Mouse (Mus musculus): ENCODE data around the gene BC037034. TPM values are rescaled to one million over a fixed set of nuclear protein-coding genes. Genes with fewer than 3 reads are reported as not detected.
A peak's percentile ranks its signal among the peaks of the same experiment; 100 is the strongest.

BC037034 gene
- total RNA-seq (2014; rRNA removed) = 73.1 and 79.2 TPM in 2 replicates
- polyA plus RNA-seq (2015; fragmentation: Nextera tagmentation; extraction: Ambion mirVana) = 15.4 and 17.3 TPM in 2 replicates

DNA sequence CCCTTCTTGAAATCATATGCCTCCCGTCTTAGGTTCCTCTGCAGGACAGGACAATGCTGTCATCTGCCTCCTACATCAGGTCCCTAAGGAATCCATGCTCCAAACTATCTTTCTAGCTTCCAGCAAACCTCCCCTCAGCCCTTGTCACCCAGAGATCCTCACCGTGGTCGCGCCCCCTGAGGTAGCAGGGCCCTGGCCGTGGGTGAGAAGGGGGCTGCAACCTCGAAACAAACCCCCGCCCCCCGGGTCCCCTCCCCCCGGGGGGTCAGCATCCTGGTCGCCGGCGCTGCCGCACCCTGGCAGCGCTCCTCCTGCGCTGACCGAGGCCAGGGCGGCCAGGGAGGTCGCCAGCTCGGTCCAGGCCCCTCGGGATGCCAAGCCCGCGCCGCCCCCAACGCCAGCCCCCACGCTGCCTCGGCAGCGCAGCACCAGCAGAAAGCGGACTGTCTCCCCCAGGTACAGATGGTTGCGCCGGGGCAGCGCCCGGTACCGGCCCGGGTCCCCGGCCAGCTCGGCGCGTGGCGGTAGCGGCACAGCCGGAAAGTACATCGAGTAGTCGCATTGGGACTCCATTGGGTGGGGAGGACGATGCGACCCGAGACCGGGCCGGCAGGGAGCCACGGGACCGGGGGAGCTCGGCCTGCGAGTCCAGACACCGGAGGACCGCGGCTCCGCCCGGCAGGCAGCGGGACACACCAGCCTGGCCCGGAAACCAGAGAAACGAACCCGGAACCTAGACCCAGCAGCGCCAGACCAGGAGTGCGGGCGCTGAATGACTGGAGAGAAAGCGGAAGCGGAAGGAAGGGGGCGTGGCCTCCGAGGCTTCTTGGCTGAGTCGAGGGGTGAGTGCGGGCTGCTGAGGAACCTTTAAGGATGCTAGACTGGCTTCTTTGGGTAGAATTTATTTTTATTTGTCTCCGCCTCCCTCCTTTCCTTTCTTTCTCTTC lies at the start of gene BC037034:
BC037034 (minus strand) TSS at position 774 of the 947 bp plus-strand sequence.
- Histone ChIP-seq H3K4me1 (ENCODE audit: insufficient read depth, low read length) (peaks cover 4% of the 10 kb centered on the region; the same call in 1 of the 2 replicates), H3K4me2 (ENCODE audit: low read depth, low read length, poor library complexity, severe bottlenecking) (peak within 1 kb of the TSS; percentile 63), H3K36me3 (ENCODE audit: insufficient read depth, low read length) (peaks cover 28% of the 10 kb centered on the region), H3K27ac (ENCODE audit: low read depth, low read length) (peak within 1 kb of the TSS; percentile 79), H3K9me3 (ENCODE audit: low read length) (no peaks in the 10 kb centered on the region), H3K27me3 (ENCODE audit: insufficient read depth, low read length) (no peaks in the 10 kb centered on the region), H3K4me3 (ENCODE audit: low read depth, low read length) (peak within 1 kb of the TSS; percentile 94), H3K9ac (replicated peaks; ENCODE audit: low read length, poor library complexity, severe bottlenecking) (peak within 1 kb of the TSS; percentile 95)
- DNase-seq (ENCODE audit: low spot score) (peak; percentile 95), ATAC-seq (ENCODE audit: low FRiP score) (peak; percentile 90)
- TF ChIP-seq CTCF (IDR thresholded peaks at IDR 0.05) = peak; percentile 33; the same call in 1 of the 2 replicates
- under 1% methylated on average over 59 of the region's 71 CpGs for WGBS

DNA sequence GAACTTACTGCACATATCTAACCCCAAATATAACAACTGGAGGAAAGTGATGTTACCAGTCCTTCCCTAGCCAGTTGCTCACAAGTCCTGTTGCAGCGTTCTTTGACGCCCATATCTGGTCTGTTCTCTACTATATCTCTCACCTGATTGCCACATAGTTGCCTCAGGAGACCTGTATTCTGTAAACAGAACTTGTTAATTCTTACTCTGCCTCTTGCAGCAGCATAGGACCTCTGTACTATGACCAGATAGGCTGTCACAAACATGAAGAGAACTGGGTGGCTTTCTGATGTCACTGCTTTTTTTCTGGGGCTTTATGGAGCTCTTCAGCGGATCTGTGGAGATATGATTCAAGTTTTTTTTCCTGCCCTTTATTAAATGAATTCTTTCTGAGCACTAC lies 49.0 kb upstream of the BC037034 start:
- no peaks in the 10 kb centered on the region for H3K9me3 ChIP-seq (ENCODE audit: low read length)
- H3K27ac ChIP-seq (ENCODE audit: low read depth, low read length) = no peak overlapping the region
- H3K36me3 ChIP-seq (ENCODE audit: insufficient read depth, low read length) = peaks cover 4% of the 10 kb centered on the region; the same call in 1 of the 2 replicates
- ATAC-seq (ENCODE audit: low FRiP score) (no peak), DNase-seq (ENCODE audit: low spot score) (no peak)
- H3K4me2 ChIP-seq (ENCODE audit: low read depth, low read length, poor library complexity, severe bottlenecking) = no peak overlapping the region
- H3K4me1 ChIP-seq (ENCODE audit: insufficient read depth, low read length) = no peaks in the 10 kb centered on the region
- TF ChIP-seq CTCF (IDR thresholded peaks at IDR 0.05) = no peak
- no peak overlapping the region for H3K4me3 ChIP-seq (ENCODE audit: low read depth, low read length)
- no peak overlapping the region for H3K9ac ChIP-seq (replicated peaks; ENCODE audit: low read length, poor library complexity, severe bottlenecking)
- no peaks in the 10 kb centered on the region for H3K27me3 ChIP-seq (ENCODE audit: insufficient read depth, low read length)
- WGBS = 81% methylated on average over 3 of the region's 3 CpGs

DNA sequence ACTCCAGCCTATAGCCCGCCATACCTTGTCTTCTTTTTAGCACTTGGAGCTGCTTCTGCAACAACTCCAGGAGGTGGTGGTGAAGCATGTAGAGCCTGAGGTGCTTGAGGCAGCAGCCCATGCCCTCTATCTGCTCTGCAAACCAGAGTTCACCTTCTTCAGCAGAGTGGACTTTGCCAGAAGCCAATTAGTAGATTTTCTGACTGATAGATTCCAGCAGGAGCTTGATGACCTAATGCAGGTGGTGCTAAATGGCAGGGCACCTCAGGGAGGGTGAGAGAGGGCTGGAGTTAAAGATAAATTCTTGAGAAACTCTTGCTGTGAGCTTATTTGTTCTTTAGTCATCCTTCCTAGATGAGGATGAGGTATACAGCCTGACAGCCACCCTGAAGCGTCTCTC lies 35.8 kb upstream of the BC037034 start:
- 94% methylated on average over 2 of the region's 2 CpGs for WGBS
- Histone ChIP-seq H3K4me3 (ENCODE audit: low read depth, low read length) (no peak overlapping the region), H3K9me3 (ENCODE audit: low read length) (no peaks in the 10 kb centered on the region), H3K4me2 (ENCODE audit: low read depth, low read length, poor library complexity, severe bottlenecking) (no peak overlapping the region), H3K27me3 (ENCODE audit: insufficient read depth, low read length) (no peaks in the 10 kb centered on the region), H3K27ac (ENCODE audit: low read depth, low read length) (no peak overlapping the region), H3K36me3 (ENCODE audit: insufficient read depth, low read length) (peaks cover 17% of the 10 kb centered on the region), H3K4me1 (ENCODE audit: insufficient read depth, low read length) (no peaks in the 10 kb centered on the region), H3K9ac (replicated peaks; ENCODE audit: low read length, poor library complexity, severe bottlenecking) (no peak overlapping the region)
- no peak for TF ChIP-seq CTCF (IDR thresholded peaks at IDR 0.05)
- ATAC-seq (ENCODE audit: low FRiP score) (no peak), DNase-seq (ENCODE audit: low spot score) (no peak)

DNA sequence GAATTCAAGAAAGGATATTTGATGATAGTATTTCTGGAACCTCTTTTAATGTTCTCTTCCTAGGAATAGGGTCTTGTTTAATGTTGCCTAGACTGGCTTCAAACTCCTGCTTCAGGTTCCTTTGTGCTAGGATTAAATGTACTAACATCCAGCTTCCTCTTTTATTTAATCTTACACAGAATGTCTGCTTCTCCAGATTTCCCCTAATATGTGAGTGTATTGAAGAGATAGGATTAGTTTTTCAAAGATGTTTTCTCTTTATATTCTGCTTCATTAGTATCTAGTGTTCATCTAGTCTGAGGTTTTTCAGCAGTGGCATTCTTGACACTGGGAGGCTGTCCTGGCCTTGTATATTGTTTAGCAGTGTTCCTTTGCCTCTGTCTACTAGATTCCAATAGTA lies 30.3 kb upstream of the BC037034 start:
- Histone ChIP-seq H3K36me3 (ENCODE audit: insufficient read depth, low read length) (peaks cover 13% of the 10 kb centered on the region), H3K4me1 (ENCODE audit: insufficient read depth, low read length) (no peaks in the 10 kb centered on the region), H3K9ac (replicated peaks; ENCODE audit: low read length, poor library complexity, severe bottlenecking) (no peak overlapping the region), H3K27ac (ENCODE audit: low read depth, low read length) (no peak overlapping the region), H3K27me3 (ENCODE audit: insufficient read depth, low read length) (no peaks in the 10 kb centered on the region), H3K4me3 (ENCODE audit: low read depth, low read length) (no peak overlapping the region), H3K4me2 (ENCODE audit: low read depth, low read length, poor library complexity, severe bottlenecking) (no peak overlapping the region), H3K9me3 (ENCODE audit: low read length) (no peaks in the 10 kb centered on the region)
- no peak for DNase-seq (ENCODE audit: low spot score)
- TF ChIP-seq CTCF (IDR thresholded peaks at IDR 0.05) = no peak
- no peak for ATAC-seq (ENCODE audit: low FRiP score)

DNA sequence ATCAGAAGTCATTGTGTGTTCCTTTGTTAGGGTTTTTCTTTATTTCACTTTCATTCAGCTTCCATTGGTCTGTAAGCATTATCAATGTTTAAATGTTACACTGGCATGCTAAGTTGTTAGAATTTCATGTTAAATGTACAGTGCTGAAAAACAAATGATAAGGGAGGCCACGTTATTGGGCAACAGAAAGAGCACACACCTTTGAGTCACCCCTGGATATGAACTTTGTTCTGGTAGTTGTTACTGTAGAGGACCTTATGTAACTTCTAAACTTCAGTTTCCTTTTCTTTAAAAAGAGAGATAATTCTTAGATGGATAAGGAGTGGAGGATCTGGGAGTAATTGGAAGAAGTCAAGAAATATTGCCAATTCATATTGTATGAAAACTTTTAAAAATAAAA lies 27.8 kb upstream of the BC037034 start:
- H3K4me3 ChIP-seq (ENCODE audit: low read depth, low read length) = no peak overlapping the region
- no peaks in the 10 kb centered on the region for H3K9me3 ChIP-seq (ENCODE audit: low read length)
- H3K27me3 ChIP-seq (ENCODE audit: insufficient read depth, low read length) = no peaks in the 10 kb centered on the region
- H3K4me1 ChIP-seq (ENCODE audit: insufficient read depth, low read length) = no peaks in the 10 kb centered on the region
- TF ChIP-seq CTCF (IDR thresholded peaks at IDR 0.05) = no peak
- DNase-seq (ENCODE audit: low spot score) = no peak
- H3K4me2 ChIP-seq (ENCODE audit: low read depth, low read length, poor library complexity, severe bottlenecking) = no peak overlapping the region
- no peak overlapping the region for H3K27ac ChIP-seq (ENCODE audit: low read depth, low read length)
- H3K9ac ChIP-seq (replicated peaks; ENCODE audit: low read length, poor library complexity, severe bottlenecking) = no peak overlapping the region
- no peak for ATAC-seq (ENCODE audit: low FRiP score)
- H3K36me3 ChIP-seq (ENCODE audit: insufficient read depth, low read length) = peaks cover 7% of the 10 kb centered on the region
- 81% methylated on average over 1 of the region's 1 CpGs for WGBS

DNA sequence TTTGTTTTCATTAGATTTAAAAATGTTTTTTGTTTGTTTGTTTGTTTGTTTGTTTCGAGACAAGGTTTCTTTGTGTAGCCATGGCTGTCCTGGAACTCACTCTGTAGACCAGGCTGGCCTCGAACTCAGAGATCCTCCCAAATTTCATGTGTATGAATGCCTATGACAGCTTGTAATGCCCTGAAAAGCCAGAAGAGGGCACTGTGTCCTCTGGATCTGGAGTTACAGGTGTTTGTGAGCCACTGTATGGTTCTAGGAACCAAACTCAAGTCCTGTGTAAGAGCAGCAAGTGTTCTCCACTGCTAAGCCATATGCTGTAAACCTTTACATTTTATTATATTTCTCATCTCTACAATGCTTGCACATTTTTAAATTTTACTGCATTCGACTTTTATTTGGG lies 24.0 kb upstream of the BC037034 start:
- peak; percentile 38; the same call in 1 of the 2 replicates for TF ChIP-seq CTCF (IDR thresholded peaks at IDR 0.05)
- WGBS = 74% methylated on average over 3 of the region's 3 CpGs
- no peak overlapping the region for H3K9ac ChIP-seq (replicated peaks; ENCODE audit: low read length, poor library complexity, severe bottlenecking)
- no peak overlapping the region for H3K27ac ChIP-seq (ENCODE audit: low read depth, low read length)
- H3K4me3 ChIP-seq (ENCODE audit: low read depth, low read length) = no peak overlapping the region
- no peak overlapping the region for H3K4me2 ChIP-seq (ENCODE audit: low read depth, low read length, poor library complexity, severe bottlenecking)
- peaks cover 7% of the 10 kb centered on the region for H3K36me3 ChIP-seq (ENCODE audit: insufficient read depth, low read length)
- no peaks in the 10 kb centered on the region for H3K27me3 ChIP-seq (ENCODE audit: insufficient read depth, low read length)
- no peak for ATAC-seq (ENCODE audit: low FRiP score)
- H3K9me3 ChIP-seq (ENCODE audit: low read length) = no peaks in the 10 kb centered on the region
- no peaks in the 10 kb centered on the region for H3K4me1 ChIP-seq (ENCODE audit: insufficient read depth, low read length)
- no peak for DNase-seq (ENCODE audit: low spot score)
